Mouse (Mus musculus) spleen, postnatal 0 days (tissue): ENCODE results near the gene Sag. TPM values are rescaled to one million over a fixed set of nuclear protein-coding genes. Genes with fewer than 3 reads are reported as not detected.

Experiments used
- polyA plus RNA-seq: library from polyadenylated mRNA; unstranded; fragments of >200 nt; fragmentation: Nextera tagmentation; extraction: Ambion mirVana; gene quantifications from 2 replicates; pipeline ENCODE4 v1.2.1, GENCODE M21; 2015

Gene Sag
- 1.1 and 1.2 TPM in 2 replicates for polyA plus RNA-seq

DNA sequence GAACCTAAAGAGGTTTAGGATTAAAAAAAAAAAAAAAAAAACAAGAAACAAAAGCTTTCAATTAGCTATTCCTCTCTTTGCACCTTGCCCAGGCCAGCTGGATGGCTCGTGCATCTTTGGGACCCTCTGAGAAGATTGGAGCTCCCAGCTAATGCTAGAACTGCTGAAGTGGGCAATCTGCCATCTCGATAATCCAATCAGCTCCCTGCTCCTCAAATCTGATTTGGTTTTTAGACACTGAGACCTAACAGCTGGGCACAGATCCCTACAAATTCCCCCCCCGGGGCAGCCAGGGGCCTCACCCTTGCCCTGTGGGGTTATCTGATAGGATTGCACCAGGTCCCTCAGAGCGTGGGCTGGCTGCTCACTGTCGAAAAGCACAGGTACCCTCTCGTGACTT, at the start of gene Sag:
Sag (plus strand) TSS at position 105 of the 400 bp plus-strand sequence.

DNA sequence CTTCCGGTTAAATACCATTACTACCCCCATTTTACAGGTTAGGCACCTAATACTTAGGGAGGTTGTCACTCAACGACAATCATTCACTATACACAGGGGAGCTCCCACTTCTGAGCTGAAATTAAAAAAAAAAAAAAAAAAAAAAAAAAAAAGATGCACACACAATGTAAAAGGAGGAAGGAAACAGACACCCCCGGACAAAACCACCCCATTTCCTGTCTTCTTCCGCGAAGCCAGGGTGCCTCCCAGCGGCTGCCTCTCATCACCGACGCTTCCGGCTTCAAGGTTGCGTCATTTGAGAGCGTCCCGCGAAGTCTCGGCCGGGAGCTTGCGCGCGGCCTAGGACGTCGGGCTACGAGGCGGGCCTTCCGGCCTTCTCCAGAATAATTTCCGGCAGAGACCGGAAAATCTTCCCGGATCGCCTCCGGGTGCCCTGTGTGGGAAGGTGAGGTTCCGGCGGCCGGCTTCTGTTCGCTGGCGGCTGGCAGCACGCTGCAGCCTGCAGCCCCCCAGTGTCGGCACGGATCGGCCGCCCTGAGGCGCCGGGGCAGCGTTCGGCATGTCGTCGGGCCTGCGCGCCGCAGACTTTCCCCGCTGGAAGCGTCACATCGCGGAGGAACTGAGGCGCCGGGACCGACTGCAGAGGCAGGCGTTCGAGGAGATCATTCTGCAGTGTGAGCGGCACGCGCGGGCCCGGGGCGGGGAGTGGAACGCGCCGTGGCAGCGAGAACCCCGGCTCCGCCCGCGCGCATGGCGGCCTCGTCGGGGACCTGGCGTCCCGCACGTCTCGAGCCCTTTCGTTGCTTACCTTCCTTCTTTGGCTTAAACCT, 47.6 kb upstream of the Sag start, which contains the start of gene Atg16l1:
Atg16l1 (plus strand) TSS at position 230 of the 830 bp plus-strand sequence.

DNA sequence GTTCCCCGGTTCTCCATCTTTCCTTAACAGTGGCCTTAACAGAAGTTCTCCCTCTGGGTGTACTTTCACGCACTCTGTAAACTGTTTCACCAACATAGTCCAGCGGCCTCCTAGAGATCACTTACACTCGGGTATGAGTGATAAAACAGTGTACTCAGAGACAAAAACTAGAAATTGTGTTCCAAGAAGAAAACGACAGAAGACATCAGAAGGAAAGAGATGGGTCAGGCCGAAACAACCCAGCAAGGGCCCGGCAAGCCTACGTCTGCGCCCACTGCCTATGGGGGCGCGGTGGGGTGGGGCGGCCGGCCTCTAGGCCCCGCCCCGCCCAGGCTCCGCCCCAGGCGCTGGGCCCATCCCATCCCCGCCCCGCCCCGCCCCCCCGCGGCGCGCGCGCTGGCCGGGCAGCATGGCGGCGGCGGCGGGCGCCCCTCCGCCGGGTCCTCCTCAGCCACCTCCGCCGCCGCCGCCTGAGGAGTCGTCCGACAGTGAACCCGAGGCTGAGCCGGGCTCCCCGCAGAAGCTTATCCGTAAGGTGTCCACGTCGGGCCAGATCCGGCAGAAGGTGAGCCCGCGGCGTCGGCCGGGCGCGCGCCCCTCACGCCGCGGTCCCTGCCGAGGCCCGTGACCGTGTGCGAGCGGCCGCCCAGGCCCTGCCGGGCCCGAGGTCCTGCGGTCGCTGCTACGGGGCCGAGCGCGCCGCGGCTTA, 49.6 kb downstream of the Sag start, which contains the start of gene Dgkd:
Dgkd (plus strand) TSS at position 396 of the 709 bp plus-strand sequence.

Other genes starting within 250 kb of the Sag start
- 0.12 and 0.34 TPM in 2 replicates for gene Ngef, start 229.8 kb upstream of the Sag start, polyA plus RNA-seq
- 30.9 and 36.0 TPM in 2 replicates for gene Inpp5d, start 183.4 kb upstream of the Sag start, polyA plus RNA-seq
- 14.9 and 16.1 TPM in 2 replicates for gene Atg16l1, start 47.8 kb upstream of the Sag start, polyA plus RNA-seq
- gene Dgkd, start 49.6 kb downstream of the Sag start, polyA plus RNA-seq = 13.5 and 17.5 TPM in 2 replicates
- 7.0 and 10.0 TPM in 2 replicates for gene Usp40, start 204.9 kb downstream of the Sag start, polyA plus RNA-seq